Mouse (Mus musculus) heart, adult 2 months (tissue): Measurements from ENCODE around the gene Mfrp.

ENCODE experiments used
- CTCF ChIP-seq: fragments of 200-600 bp; IDR thresholded peaks from 2 replicates; pipeline ENCODE4 v1.8.1; 2022; ENCODE audit warnings: antibody characterized with exemption, mild to moderate bottlenecking, moderate library complexity
- POLR2A ChIP-seq: fragments of 200-500 bp; IDR thresholded peaks from 2 replicates; pipeline ENCODE4 v1.6.1; 2011; ENCODE audit warnings: mild to moderate bottlenecking, low read depth, low read length, control low read depth; ENCODE audit not compliant: insufficient read depth

DNA sequence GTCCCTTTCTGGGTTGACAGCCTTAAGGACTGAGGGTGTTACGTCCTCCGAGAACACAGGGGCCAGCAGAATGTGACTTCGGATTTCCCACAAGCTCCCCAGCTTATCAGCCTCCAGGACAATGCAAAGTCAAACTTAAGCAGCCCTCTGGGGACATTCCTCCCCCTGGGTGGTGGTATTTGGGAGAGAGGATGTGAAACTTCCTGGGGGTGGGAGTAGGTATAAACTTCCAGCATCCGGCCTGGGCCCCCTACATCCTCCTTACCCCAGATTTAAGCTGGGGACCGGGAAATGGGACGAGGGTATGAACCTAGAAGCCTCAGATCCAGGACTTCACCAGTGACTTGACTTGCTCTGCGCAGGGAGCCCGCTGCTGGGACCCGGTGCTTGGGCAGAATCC is 28.1 kb downstream of the Mfrp start:
- TF ChIP-seq POLR2A (no peak), CTCF (no peak)
